ENCODE assay signal across 9 mouse cellular contexts in the genomic region with DNA sequence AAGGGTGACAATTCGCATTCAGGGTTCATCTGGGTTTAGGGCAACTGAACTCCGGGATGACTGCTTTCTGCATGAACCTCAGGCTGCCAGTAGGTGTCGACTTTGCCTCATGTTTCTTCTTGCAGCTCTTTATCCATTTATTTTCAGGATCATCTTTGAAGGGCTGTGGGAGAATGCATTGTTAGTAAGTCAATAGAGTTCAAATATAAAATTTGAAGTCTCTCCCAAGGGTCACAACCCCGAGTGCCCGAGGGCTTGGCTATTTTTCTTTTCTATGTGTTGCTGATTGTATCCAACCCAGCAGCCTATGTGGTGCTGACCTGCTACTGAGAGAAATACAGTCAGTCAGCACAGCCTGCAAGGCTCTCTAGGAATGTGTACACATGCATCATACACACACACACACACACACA. TPM values are rescaled to one million over a fixed set of nuclear protein-coding genes. Genes with fewer than 3 reads are reported as not detected.
DNase-seq lines count a peak whose midpoint lies in the region; ATAC-seq and TF ChIP-seq lines count a peak whose summit lies in the region.
"Had no signal": no experiment of that assay in that cellular context is flagged by ENCODE, and none has a peak within 500 bp of the region (broad histone marks: within the 10 kb centered on the region; RNA-seq: fewer than 3 reads in every experiment).

No protein-coding gene starts in this region.

- no peak overlapping the region for H3K4me2 ChIP-seq in forebrain, embryonic 11.5 days (ENCODE audit: low read depth, low read length, severe bottlenecking)
- H3K4me2 ChIP-seq in hindbrain, embryonic 16.5 days (ENCODE audit: low read length) = no peak overlapping the region
- H3K4me2 ChIP-seq in midbrain, embryonic 14.5 days (ENCODE audit: low read length) = no peak overlapping the region

- no peaks in the 10 kb centered on the region for H3K4me1 ChIP-seq in spleen, adult 2 months (ENCODE audit: control insufficient read depth, insufficient read depth, insufficient read length)
- no peaks in the 10 kb centered on the region for H3K4me1 ChIP-seq in forebrain, embryonic 11.5 days (replicated peaks; ENCODE audit: control insufficient read depth, insufficient read depth, low read length)
- no peaks in the 10 kb centered on the region for H3K4me1 ChIP-seq in hindbrain, embryonic 16.5 days (ENCODE audit: control insufficient read depth, insufficient read depth, low read depth, low read length)
- no peaks in the 10 kb centered on the region for H3K4me1 ChIP-seq in midbrain, embryonic 14.5 days (ENCODE audit: control insufficient read depth, insufficient read depth, low read length)

- peak; percentile 53 for ATAC-seq in forebrain, embryonic 11.5 days (replicated peaks; ENCODE audit: low FRiP score)
- peak; percentile 84 for ATAC-seq in hindbrain, embryonic 16.5 days
- peak; percentile 53; the same call in 1 of the 2 replicates for ATAC-seq in midbrain, embryonic 14.5 days (ENCODE audit: low FRiP score, low TSS enrichment)

- H3K27ac ChIP-seq in spleen, adult 2 months (ENCODE audit: insufficient read depth, low read length) = no peak overlapping the region
- no peak overlapping the region for H3K27ac ChIP-seq in forebrain, embryonic 11.5 days (ENCODE audit: low read depth, low read length)
- H3K27ac ChIP-seq in hindbrain, embryonic 16.5 days (ENCODE audit: low read depth, low read length) = no peak overlapping the region
- H3K27ac ChIP-seq in midbrain, embryonic 14.5 days (replicated peaks; ENCODE audit: low read depth, low read length) = no peak overlapping the region

- peak; percentile 58; the same call in 1 of the 2 replicates for TF ChIP-seq CTCF in spleen, adult 2 months (IDR thresholded peaks at IDR 0.05; ENCODE audit: extremely low read depth, insufficient read depth, insufficient read length, insufficient replicate concordance)
- peak; percentile 92 for TF ChIP-seq CTCF in brain, embryonic 14.5 days (IDR thresholded peaks at IDR 0.05; ENCODE audit: borderline replicate concordance, extremely low read depth, insufficient read depth, insufficient read length)

- TF ChIP-seq POLR2A in spleen, adult 2 months (IDR thresholded peaks at IDR 0.05; ENCODE audit: low read depth, low read length) = no peak
- no peak for TF ChIP-seq POLR2A in brain, embryonic 14.5 days (IDR thresholded peaks at IDR 0.05; ENCODE audit: borderline replicate concordance, extremely low read depth, insufficient read depth, insufficient read length, poor library complexity, severe bottlenecking)

- intact Hi-C loops in left cerebral cortex, postnatal 14 days (cut with DNase I) = loop anchor here (1.0 to 10.0 kb wide), 3 partner anchors 244 to 469 kb away; partner anchors contain the start of gene Cdc42ep3

- no peaks in the 10 kb centered on the region for H3K9me3 ChIP-seq in forebrain, embryonic 11.5 days (ENCODE audit: control insufficient read depth, low read length)
- H3K9me3 ChIP-seq in hindbrain, embryonic 16.5 days (ENCODE audit: control insufficient read depth, low read length) = no peaks in the 10 kb centered on the region
- no peaks in the 10 kb centered on the region for H3K9me3 ChIP-seq in midbrain, embryonic 14.5 days (ENCODE audit: control insufficient read depth, low read length)

- H3K9ac ChIP-seq in forebrain, embryonic 11.5 days (ENCODE audit: low read length) = no peak overlapping the region
- no peak overlapping the region for H3K9ac ChIP-seq in hindbrain, embryonic 16.5 days (ENCODE audit: low read depth, low read length)
- H3K9ac ChIP-seq in midbrain, embryonic 14.5 days (replicated peaks; ENCODE audit: low read length) = no peak overlapping the region

- no peaks in the 10 kb centered on the region for H3K36me3 ChIP-seq in spleen, adult 2 months (ENCODE audit: control insufficient read depth, insufficient read depth, low read length)
- no peaks in the 10 kb centered on the region for H3K36me3 ChIP-seq in forebrain, embryonic 11.5 days (ENCODE audit: control insufficient read depth, insufficient read depth, low read length)
- H3K36me3 ChIP-seq in hindbrain, embryonic 16.5 days (ENCODE audit: control insufficient read depth, insufficient read depth, low read length) = no peaks in the 10 kb centered on the region
- no peaks in the 10 kb centered on the region for H3K36me3 ChIP-seq in midbrain, embryonic 14.5 days (ENCODE audit: control insufficient read depth, insufficient read depth, low read length)

- H3K27me3 ChIP-seq in spleen, adult 2 months (ENCODE audit: control insufficient read depth, insufficient read depth, low read length) = no peaks in the 10 kb centered on the region
- no peaks in the 10 kb centered on the region for H3K27me3 ChIP-seq in forebrain, embryonic 11.5 days (ENCODE audit: control insufficient read depth, insufficient read depth, low read length)
- H3K27me3 ChIP-seq in hindbrain, embryonic 16.5 days (replicated peaks; ENCODE audit: control insufficient read depth, insufficient read depth, low read length) = no peaks in the 10 kb centered on the region
- H3K27me3 ChIP-seq in midbrain, embryonic 14.5 days (ENCODE audit: control insufficient read depth, insufficient read depth, low read length) = no peaks in the 10 kb centered on the region

- H3K4me3 ChIP-seq in spleen, adult 2 months (ENCODE audit: extremely low read depth, insufficient read depth, insufficient read length) = no peak overlapping the region
- no peak overlapping the region for H3K4me3 ChIP-seq in forebrain, embryonic 11.5 days (ENCODE audit: low read depth, low read length)
- H3K4me3 ChIP-seq in hindbrain, embryonic 16.5 days (ENCODE audit: low read length) = no peak overlapping the region
- H3K4me3 ChIP-seq in midbrain, embryonic 14.5 days (replicated peaks; ENCODE audit: low read depth, low read length) = no peak overlapping the region
- H3K4me3 ChIP-seq: erythroblast, embryonic 14.5 days had no signal

- no peak for DNase-seq in spleen, adult 2 months (ENCODE audit: low read depth in 1 of 2, low spot score in 2 of 2)
- DNase-seq in spleen, postnatal 14 days (ENCODE audit: low spot score in 2 of 2) = no peak
- DNase-seq in brain, embryonic 14.5 days (ENCODE audit: low read depth) = peak; percentile 84
- no peak for DNase-seq in forebrain, embryonic 11.5 days (ENCODE audit: low spot score)
- DNase-seq in left cerebral cortex, postnatal 14 days (ENCODE audit: low spot score in 2 of 2) = peak; percentile 49 to 62
- peak; percentile 83 for DNase-seq in midbrain, embryonic 14.5 days
- DNase-seq in thymus, postnatal 0 days (ENCODE audit: low spot score) = peak; percentile 9

- WGBS in spleen, adult 2 months = 23% methylated on average over 5 of the region's 5 CpGs
- 34% methylated on average over 5 of the region's 5 CpGs for WGBS in forebrain, embryonic 11.5 days
- 18% methylated on average over 5 of the region's 5 CpGs for WGBS in hindbrain, embryonic 16.5 days
- WGBS in midbrain, embryonic 14.5 days = 21% methylated on average over 5 of the region's 5 CpGs

RNA-seq across cellular contexts. Expression of gene Qpct, which starts 59.2 kb away (rescaled TPM):
- 0.72 and 0.95 TPM in 2 replicates for polyA plus RNA-seq in spleen, adult 2 months (2012; rRNA removed)
- 9.7 and 10.3 TPM in 2 replicates for polyA plus RNA-seq in brain, embryonic 14.5 days (2012; rRNA removed)
- polyA plus RNA-seq in forebrain, embryonic 11.5 days (2014; fragmentation: Nextera tagmentation; extraction: Ambion mirVana) = 6.7 and 7.6 TPM in 2 replicates
- 25.9 and 32.9 TPM in 2 replicates for polyA plus RNA-seq in hindbrain, embryonic 16.5 days (2015; fragmentation: Nextera tagmentation; extraction: Ambion mirVana)
- total RNA-seq in left cerebral cortex, postnatal 14 days (2021) = 10 to 100 TPM in 1 of 2 experiments, 1 to 10 TPM in 1; 7.9 to 12.5 TPM
- 21.1 and 26.1 TPM in 2 replicates for polyA plus RNA-seq in midbrain, embryonic 14.5 days (2014; fragmentation: Nextera tagmentation; extraction: Ambion mirVana)
- polyA plus RNA-seq in thymus, postnatal 0 days (2015; fragmentation: Nextera tagmentation; extraction: Ambion mirVana) = 5.3 and 6.1 TPM in 2 replicates
- polyA plus RNA-seq: erythroblast, embryonic 14.5 days had no signal

Comparison
In these comparisons a context has a peak if more than half of its experiments do, and no peak if none do; other contexts are left out.
1. DNase-seq: peak in brain, embryonic 14.5 days (single experiment), left cerebral cortex, postnatal 14 days (2 of 2), midbrain, embryonic 14.5 days (single experiment) and thymus, postnatal 0 days (single experiment); none in spleen, adult 2 months (0 of 2), spleen, postnatal 14 days (0 of 2) and forebrain, embryonic 11.5 days (single experiment).
2. Peak in every context shown above with its lines, with median percentiles within 50 percentile points of each other: ATAC-seq.